Mouse (Mus musculus): Measurements from ENCODE around the gene Ndufb6.
"Not testable (repeated sequence)": the region's sequence is repeated elsewhere in the genome, so short reads cannot be mapped to it uniquely, and the experiment has no call there.

- not testable (repeated sequence) for TF ChIP-seq MAFK (IDR thresholded peaks at IDR 0.05; ENCODE audit: insufficient read depth, low read depth, low read length); HCFC1 (IDR thresholded peaks at IDR 0.05; ENCODE audit: borderline replicate concordance, insufficient read depth, low read length); ZC3H11A (IDR thresholded peaks at IDR 0.05; ENCODE audit: borderline replicate concordance, low read depth, low read length)
Observed at GRCm38 (mm10) chr4:40291511-40291910, 12.3 kb upstream of the Ndufb6 start.

All from ES-E14 (cell line).